Mouse (Mus musculus): ENCODE results near the gene Slc35g3. TPM values are rescaled to one million over a fixed set of nuclear protein-coding genes. Genes with fewer than 3 reads are reported as not detected.

Gene Slc35g3
- polyA plus RNA-seq, 1 experiment = 0.16 TPM

GRCm38 (mm10) chr11:69799394-69800137 is 37.8 kb upstream of the Slc35g3 start:
- no peak overlapping the region for H3K4me3 ChIP-seq (ENCODE audit: low read depth, low read length)
- TF ChIP-seq CTCF (IDR thresholded peaks at IDR 0.05; ENCODE audit: extremely low read depth, insufficient read length, insufficient replicate concordance, low read depth, low read length) (no peak), POLR2A (IDR thresholded peaks at IDR 0.05; ENCODE audit: low read depth, low read length) (no peak)
- 70% methylated on average over 12 of the region's 12 CpGs for WGBS
- no peak overlapping the region for H3K27ac ChIP-seq (ENCODE audit: insufficient read depth, low read depth, low read length)
- H3K4me1 ChIP-seq (ENCODE audit: control insufficient read depth, insufficient read depth, insufficient read length, low read length) = peaks cover 21% of the 10 kb centered on the region
- H3K36me3 ChIP-seq (ENCODE audit: control insufficient read depth, insufficient read depth, low read length) = no peaks in the 10 kb centered on the region
- H3K27me3 ChIP-seq (ENCODE audit: control insufficient read depth, insufficient read depth, low read length) = 0 out of 2 replicates have a peak, but pooled peaks cover 4% of the 10 kb centered on the region

DNA sequence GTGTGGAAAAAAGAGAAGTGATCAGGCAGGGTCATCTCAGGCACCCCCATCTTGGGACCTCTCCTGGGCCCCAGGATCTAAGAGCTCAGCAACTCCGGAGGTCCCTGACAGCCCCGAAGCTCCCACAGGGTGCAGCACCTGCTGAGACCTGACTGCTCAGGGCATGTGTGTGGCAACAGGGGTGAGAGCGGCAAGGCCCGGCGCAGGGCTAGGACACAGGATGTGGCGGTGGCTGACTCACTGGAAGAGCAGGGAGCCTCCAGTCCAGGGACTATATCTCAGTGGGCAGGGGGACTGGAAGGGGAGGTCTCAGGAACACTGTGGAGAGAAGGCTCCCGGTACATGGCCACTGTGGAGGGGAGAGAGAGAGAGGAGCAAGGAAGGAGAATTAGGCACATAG is 36.2 kb upstream of the Slc35g3 start:
- no peak for TF ChIP-seq CTCF (IDR thresholded peaks at IDR 0.05; ENCODE audit: extremely low read depth, insufficient read length, insufficient replicate concordance, low read depth, low read length)
- TF ChIP-seq POLR2A (IDR thresholded peaks at IDR 0.05; ENCODE audit: low read depth, low read length) = no peak
- Histone ChIP-seq H3K27ac (ENCODE audit: insufficient read depth, low read depth, low read length) (no peak overlapping the region), H3K4me3 (ENCODE audit: low read depth, low read length) (no peak overlapping the region), H3K4me1 (ENCODE audit: control insufficient read depth, insufficient read depth, insufficient read length, low read length) (peaks cover 21% of the 10 kb centered on the region), H3K27me3 (ENCODE audit: control insufficient read depth, insufficient read depth, low read length) (0 out of 2 replicates have a peak, but pooled peaks cover 4% of the 10 kb centered on the region), H3K36me3 (ENCODE audit: control insufficient read depth, insufficient read depth, low read length) (no peaks in the 10 kb centered on the region)
- 88% methylated on average over 7 of the region's 7 CpGs for WGBS

GRCm38 (mm10) chr11:69795983-69796435 is 34.2 kb upstream of the Slc35g3 start:
- H3K27me3 ChIP-seq (ENCODE audit: control insufficient read depth, insufficient read depth, low read length) = no peaks in the 10 kb centered on the region
- H3K4me3 ChIP-seq (ENCODE audit: low read depth, low read length) = peak overlapping the region; percentile 60; the same call in 1 of the 2 replicates
- 6% methylated on average over 13 of the region's 13 CpGs for WGBS
- TF ChIP-seq POLR2A (IDR thresholded peaks at IDR 0.05; ENCODE audit: low read depth, low read length) (no peak), CTCF (IDR thresholded peaks at IDR 0.05; ENCODE audit: extremely low read depth, insufficient read length, insufficient replicate concordance, low read depth, low read length) (no peak)
- H3K27ac ChIP-seq (ENCODE audit: insufficient read depth, low read depth, low read length) = no peak overlapping the region
- peaks cover 11% of the 10 kb centered on the region for H3K4me1 ChIP-seq (ENCODE audit: control insufficient read depth, insufficient read depth, insufficient read length, low read length)
- H3K36me3 ChIP-seq (ENCODE audit: control insufficient read depth, insufficient read depth, low read length) = no peaks in the 10 kb centered on the region

DNA sequence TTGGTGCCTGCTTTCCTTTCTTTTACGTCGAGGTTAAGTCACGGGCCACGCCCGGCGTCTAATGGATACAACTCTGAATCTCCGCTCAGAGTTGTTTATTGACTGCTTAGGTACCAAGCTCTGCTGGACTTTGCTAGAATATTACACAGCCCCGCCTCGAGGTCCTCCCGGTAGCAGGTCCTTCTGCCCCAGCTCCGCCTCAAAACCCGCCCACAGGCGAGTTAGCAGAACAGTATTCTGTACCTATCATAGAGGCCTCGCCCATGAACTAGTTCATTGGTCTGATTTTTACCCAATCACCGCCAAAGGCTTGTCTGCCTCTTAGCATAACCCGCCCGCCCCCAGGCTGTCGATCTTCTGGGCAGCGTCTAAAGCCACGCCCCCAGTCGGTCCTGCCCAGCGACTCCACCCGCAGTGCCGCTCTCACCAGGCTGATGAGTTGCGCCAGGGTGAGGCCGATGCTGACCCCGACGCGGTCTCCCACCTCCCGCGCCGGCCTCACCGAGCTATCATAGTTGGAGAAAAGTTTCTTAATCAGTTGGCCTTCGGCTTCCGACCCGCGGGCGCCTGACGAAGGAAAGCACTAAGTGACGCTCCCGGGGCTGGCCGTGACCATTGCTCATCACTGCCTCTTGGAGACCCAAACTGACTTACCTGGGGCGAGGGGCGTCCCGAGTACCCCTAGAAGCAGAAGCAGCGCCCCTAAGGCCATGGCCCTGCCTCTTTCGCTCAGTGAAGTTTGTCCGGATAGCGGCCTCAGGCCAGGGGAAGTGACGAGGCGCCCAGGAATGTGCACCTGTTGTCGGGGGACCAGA is 33.6 kb upstream of the Slc35g3 start, which contains the start of gene Chrnb1:
Gene Chrnb1 (minus strand): TSS at position 776 of the 815 bp plus-strand sequence.
- Histone ChIP-seq H3K4me1 (ENCODE audit: control insufficient read depth, insufficient read depth, insufficient read length, low read length) (peaks cover 5% of the 10 kb centered on the region), H3K36me3 (ENCODE audit: control insufficient read depth, insufficient read depth, low read length) (no peaks in the 10 kb centered on the region), H3K27ac (ENCODE audit: insufficient read depth, low read depth, low read length) (peak within 1 kb of the TSS; percentile 82), H3K4me3 (ENCODE audit: low read depth, low read length) (peak within 1 kb of the TSS; percentile 60), H3K27me3 (ENCODE audit: control insufficient read depth, insufficient read depth, low read length) (no peaks in the 10 kb centered on the region)
- 1% methylated on average over 52 of the region's 52 CpGs for WGBS
- TF ChIP-seq POLR2A (IDR thresholded peaks at IDR 0.05; ENCODE audit: low read depth, low read length) (peak; percentile 52; the same call in 1 of the 2 replicates), CTCF (IDR thresholded peaks at IDR 0.05; ENCODE audit: extremely low read depth, insufficient read length, insufficient replicate concordance, low read depth, low read length) (no peak)

DNA sequence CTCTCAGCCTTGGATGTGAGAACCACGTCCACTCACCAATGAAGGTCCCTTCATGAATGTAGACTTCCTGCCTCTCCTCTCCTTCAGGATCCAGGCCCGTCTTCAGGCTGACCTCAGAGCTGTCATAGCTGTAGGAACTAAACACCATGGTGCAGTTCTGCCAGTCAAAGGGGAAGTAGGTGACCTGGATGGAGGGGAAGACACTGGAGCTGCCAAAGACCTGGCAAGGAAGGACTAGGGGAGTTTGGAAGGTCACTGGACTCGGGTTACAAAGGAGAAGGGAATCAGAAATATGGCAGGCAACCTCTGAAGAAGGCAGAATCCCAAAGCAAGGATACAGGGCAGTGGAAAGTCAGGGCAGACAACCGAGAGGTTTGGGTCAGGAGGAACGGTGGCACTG is 31.7 kb upstream of the Slc35g3 start:
- 82% methylated on average over 5 of the region's 5 CpGs for WGBS
- Histone ChIP-seq H3K27me3 (ENCODE audit: control insufficient read depth, insufficient read depth, low read length) (no peaks in the 10 kb centered on the region), H3K36me3 (ENCODE audit: control insufficient read depth, insufficient read depth, low read length) (no peaks in the 10 kb centered on the region), H3K4me3 (ENCODE audit: low read depth, low read length) (no peak overlapping the region), H3K27ac (ENCODE audit: insufficient read depth, low read depth, low read length) (no peak overlapping the region), H3K4me1 (ENCODE audit: control insufficient read depth, insufficient read depth, insufficient read length, low read length) (peaks cover 2% of the 10 kb centered on the region)
- TF ChIP-seq POLR2A (IDR thresholded peaks at IDR 0.05; ENCODE audit: low read depth, low read length) (no peak), CTCF (IDR thresholded peaks at IDR 0.05; ENCODE audit: extremely low read depth, insufficient read length, insufficient replicate concordance, low read depth, low read length) (no peak)

GRCm38 (mm10) chr11:69791420-69791819 is 29.7 kb upstream of the Slc35g3 start:
- 83% methylated on average over 5 of the region's 5 CpGs for WGBS
- Histone ChIP-seq H3K27me3 (ENCODE audit: control insufficient read depth, insufficient read depth, low read length) (no peaks in the 10 kb centered on the region), H3K36me3 (ENCODE audit: control insufficient read depth, insufficient read depth, low read length) (no peaks in the 10 kb centered on the region), H3K27ac (ENCODE audit: insufficient read depth, low read depth, low read length) (no peak overlapping the region), H3K4me3 (ENCODE audit: low read depth, low read length) (no peak overlapping the region), H3K4me1 (ENCODE audit: control insufficient read depth, insufficient read depth, insufficient read length, low read length) (peaks cover 2% of the 10 kb centered on the region)
- TF ChIP-seq POLR2A (IDR thresholded peaks at IDR 0.05; ENCODE audit: low read depth, low read length) (no peak), CTCF (IDR thresholded peaks at IDR 0.05; ENCODE audit: extremely low read depth, insufficient read length, insufficient replicate concordance, low read depth, low read length) (no peak)

GRCm38 (mm10) chr11:69789431-69789830 is 27.7 kb upstream of the Slc35g3 start:
- H3K27ac ChIP-seq (ENCODE audit: insufficient read depth, low read depth, low read length) = no peak overlapping the region
- H3K4me3 ChIP-seq (ENCODE audit: low read depth, low read length) = no peak overlapping the region
- TF ChIP-seq POLR2A (IDR thresholded peaks at IDR 0.05; ENCODE audit: low read depth, low read length) (no peak), CTCF (IDR thresholded peaks at IDR 0.05; ENCODE audit: extremely low read depth, insufficient read length, insufficient replicate concordance, low read depth, low read length) (no peak)
- H3K4me1 ChIP-seq (ENCODE audit: control insufficient read depth, insufficient read depth, insufficient read length, low read length) = peaks cover under 1% of the 10 kb centered on the region; the same call in 1 of the 2 replicates
- 75% methylated on average over 5 of the region's 5 CpGs for whole genome bisulfite sequencing
- no peaks in the 10 kb centered on the region for H3K27me3 ChIP-seq (ENCODE audit: control insufficient read depth, insufficient read depth, low read length)
- H3K36me3 ChIP-seq (ENCODE audit: control insufficient read depth, insufficient read depth, low read length) = no peaks in the 10 kb centered on the region
